Mouse (Mus musculus): ENCODE data around the gene Agbl4.

Agbl4 gene

DNA sequence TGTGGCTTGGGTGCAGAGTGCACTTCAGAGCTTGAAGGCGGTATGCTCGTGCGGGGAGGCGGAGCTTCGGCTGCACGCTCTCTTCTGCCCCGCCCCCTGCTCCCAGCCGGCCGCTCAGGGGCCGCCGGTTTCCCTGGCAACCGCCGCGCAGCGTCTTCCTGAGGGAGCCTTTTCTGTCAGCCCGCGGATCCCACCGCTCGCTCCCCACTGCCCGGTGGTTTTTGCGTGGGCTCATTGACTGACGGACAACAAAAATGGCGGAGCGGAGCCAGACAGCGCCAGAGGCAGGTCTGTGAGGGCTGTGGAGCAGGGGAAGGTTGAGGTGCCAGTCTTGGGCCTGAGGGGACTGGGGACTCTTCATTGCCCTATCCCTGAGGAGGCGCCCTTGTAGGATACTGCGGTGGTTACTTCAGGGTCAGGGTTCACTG lies at the start of gene Agbl4:
TSS of gene Agbl4 (plus strand) at position 44 of the 428 bp plus-strand sequence.
- DNase-seq (ENCODE audit: low spot score in 2 of 2), result peak; percentile 50 to 74

DNA sequence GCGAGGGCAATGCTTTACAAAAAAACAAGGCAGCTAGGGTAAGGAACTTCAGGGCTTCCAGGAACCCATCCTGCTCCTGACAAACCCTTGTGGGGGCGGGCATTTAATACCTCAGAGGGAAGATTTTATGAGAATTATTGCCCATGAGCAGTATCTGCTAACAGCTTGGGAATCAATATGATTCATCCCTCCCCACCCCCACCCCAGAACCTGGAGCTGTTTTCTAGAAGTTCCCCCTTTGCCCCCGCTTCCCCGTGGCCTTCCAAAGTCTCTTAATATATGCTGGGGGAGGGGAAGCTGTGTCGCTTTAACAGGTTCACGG lies 46.6 kb upstream of the Agbl4 start:
- peak in 1 of 2 experiments; percentile 6 for DNase-seq (ENCODE audit: low spot score in 2 of 2)

DNA sequence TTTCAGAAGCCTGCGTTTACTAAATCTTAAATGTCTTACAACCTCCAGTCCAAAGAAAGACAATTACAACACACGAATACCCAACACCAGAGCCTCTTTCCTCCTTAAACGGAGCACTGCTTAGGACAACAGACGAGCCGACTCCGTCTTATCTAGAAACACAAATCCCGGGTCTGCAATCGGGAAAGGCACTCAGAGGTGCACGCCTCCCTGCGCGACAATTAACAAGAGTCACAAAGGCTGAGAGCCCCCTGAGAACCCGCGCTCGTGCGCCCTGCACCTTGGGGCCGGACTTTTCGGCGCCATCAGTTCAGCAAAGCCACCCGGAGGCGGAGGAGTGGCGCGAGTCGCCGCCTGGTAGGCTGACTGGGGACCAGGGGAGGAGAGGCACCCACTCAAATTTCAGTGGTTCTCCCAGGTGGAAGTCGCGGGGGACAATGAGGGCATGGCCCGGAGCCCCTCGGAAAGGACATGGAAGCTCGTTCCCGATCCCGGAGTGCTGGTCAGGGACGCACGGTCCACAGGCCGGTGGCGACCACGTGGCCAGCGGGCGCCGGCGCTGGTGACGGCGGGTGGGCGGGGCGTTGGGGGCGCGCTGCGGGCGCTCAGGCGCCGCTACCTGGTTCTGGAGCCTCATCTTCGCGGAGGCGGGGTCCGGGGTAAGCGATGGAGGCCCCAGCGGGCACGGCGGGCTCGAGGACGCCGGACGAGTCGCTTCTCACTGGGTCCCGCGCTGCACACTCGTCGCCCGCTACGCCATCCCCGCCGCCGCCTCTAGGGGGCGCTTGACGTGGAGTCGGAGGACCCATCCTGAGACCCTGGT lies 46.1 kb upstream of the Agbl4 start, which contains the start of gene Elavl4:
TSS of gene Elavl4 (minus strand) at position 732 of the 823 bp plus-strand sequence.
- DNase-seq (ENCODE audit: low spot score in 2 of 2), result peak; percentile 31 to 72

DNA sequence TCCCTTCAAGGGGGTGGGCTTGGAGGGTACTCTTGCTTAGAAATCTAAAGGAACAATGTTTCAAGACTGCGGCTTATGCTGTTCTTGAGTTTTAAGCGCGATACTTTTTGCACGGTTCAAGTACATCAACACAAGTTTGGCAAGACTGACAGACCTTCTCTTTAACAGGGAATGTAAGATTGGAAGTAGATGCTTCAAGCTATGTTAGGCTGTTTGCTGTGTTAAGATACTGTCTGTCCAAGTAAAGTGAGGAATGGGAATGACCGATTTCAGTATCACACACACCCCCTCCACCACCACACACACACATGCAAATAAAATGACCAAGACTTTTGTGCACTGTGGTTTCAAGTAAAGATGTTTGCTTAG lies 45.5 kb upstream of the Agbl4 start:
- no peak for DNase-seq (ENCODE audit: low spot score in 2 of 2)

DNA sequence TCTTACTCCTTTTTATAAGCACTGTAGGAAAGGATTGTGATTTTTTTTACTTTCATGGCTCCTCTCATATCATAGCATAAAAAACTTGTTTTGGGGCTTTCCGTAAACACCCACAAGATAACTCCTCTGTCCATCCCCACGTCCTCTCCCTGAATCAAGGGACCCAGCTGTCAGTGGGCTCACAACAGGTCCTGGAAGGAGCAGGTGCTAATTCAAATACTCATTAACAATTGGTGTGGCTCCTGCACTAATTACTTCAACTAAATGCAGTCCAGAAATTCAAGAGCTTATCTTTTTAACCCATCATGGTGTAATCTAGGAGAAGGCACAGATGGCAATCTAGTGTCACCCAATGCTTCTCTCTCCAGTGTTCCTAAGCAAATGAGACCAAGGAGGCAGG lies 36.9 kb upstream of the Agbl4 start:
- no peak for DNase-seq (ENCODE audit: low spot score in 2 of 2)

DNA sequence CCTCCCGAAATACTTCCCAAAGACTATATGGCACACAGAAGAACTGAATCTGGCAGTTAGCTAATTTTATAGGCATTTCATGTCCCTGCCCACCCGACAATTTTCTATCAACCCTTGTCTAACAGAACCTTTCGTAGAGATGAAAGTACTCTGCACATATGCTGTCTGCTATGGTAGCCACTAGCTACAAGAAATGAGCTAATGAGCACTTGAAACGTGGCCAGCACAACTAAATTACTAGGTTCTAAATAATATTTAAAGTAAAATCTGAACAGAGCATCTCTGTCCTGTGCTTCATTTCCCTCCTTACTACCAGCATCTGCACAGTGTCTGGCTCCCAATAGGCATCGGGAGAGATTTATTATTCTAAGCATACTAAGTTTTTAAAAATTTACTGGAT lies 1.2 kb upstream of the Agbl4 start:
- DNase-seq (ENCODE audit: low spot score in 2 of 2), result no peak

DNA sequence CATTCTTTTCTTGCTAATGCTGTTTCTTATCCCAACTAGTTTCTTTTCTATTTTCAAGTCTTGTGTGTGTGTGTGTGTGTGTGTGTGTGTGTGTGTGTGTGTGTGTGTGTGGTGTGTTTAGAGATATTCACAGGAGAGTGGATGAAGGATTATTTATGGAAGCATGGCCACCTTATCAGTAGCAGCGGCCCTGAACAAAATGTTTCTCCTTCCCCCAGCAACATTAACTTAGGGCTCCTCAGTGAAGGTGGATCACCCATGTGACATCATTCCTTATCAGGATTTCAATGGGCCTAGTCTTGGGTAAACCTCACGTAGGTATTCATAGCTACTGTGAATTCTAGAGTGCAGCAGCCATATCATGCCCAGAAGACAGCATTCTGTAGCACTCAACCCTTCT lies 22.8 kb downstream of the Agbl4 start:
- DNase-seq (ENCODE audit: low spot score in 2 of 2), result no peak

DNA sequence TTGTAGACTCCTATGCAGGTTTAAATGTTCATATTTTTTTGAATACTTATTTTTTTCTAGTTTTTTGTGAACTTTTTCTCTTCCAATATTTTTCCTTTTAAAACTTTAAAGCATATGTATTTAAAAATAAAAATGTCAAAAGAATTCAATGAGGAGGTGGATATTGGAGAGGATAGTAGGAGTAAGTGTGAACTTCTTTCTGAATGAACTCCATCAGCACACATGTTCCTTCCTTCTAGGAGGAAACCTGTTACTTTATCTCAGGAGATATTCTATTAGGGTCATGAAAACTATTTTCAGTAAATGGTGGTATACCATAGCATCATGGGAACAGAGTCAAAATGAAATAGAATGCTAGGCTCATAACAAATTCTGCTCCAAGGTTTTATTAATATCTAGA lies 30.2 kb downstream of the Agbl4 start:
- no peak for DNase-seq (ENCODE audit: low spot score in 2 of 2)

DNA sequence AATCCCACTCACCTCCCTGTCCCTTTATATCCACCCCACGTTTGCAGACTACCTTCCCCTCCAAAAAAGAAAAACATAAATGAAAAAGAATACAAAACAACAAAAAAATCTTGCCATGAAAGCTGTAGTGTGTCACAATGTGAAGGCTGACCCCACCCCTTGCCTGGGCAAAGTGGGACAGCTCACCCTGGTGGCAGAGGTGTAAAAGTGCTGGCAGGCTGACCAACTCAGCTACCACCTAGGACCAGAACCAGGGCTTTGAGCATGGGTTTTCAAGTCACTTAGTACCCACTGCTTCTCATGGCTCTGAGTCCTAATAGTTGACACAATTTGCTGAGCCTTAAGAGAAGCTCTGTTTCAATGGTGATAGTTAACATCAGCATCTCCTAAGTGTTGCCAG lies 96.9 kb downstream of the Agbl4 start:
- peak in 1 of 2 experiments; percentile 5 for DNase-seq (ENCODE audit: low spot score in 2 of 2)

DNA sequence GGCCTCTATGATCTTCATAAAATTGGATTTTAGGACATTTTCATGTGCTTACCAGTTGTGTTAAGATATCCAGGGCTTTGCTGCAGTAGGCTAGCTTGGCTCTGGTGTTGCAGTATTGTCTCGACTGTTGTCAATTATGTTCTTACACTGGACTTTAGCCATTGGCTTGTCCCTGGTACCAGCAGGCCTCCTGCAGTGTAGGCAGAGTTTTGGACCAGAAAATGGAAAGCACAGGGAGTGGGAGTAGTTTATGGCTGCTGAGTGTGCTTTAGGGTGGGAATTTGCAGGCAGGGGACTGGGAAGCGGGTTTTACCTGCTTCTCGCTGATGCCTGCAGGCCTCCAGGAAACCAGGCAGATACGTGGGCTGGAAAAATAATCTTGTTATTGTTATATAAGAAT lies 132.3 kb downstream of the Agbl4 start:
- no peak for DNase-seq (ENCODE audit: low spot score in 2 of 2)

DNA sequence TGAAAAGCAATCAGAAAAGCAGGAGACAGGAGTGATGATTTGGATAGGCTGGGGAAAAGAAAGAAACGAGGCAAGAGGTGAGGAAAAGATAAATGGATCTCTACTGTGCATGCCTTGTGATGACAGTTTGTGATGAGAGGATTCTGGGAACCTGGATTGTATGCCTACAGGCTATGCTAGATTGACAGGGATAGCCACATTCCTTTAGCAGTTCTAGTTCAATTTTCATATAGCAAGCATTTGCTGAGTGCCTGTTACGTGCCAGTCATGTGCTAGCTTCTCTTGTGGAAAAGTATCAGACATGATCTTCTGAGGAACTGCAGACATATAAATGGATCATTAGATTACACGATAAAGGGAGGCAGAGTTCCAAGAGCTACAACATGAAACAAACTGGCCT lies 151.8 kb downstream of the Agbl4 start:
- no peak for DNase-seq (ENCODE audit: low spot score in 2 of 2)

DNA sequence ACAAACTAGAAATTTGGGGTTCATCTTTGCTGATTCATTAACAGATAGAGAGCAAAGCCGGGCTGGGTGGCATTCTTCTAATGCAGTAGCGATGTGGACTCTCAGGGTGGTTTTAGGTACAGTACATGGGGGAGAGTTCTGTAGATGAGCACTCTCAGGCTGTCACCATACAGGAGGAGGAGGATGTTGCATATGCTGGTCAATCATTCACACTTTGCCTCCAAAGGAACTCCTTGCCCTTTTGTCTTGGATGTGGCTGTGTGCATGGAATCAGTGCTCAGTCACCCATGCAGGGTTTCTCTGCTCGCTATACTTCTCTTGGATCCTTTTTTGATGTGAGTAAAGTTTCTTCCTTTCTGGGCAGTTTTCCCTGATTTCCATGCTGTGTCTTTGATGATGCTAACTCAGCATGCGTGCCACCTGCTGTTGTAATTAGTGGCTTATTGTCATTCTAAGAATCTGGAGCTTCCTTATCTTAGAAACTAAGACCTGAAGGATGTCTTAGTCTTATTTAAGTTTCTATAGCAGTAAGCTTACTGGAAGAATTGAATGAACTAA lies 200.3 kb downstream of the Agbl4 start:
- DNase-seq (ENCODE audit: low spot score in 2 of 2), result no peak

DNA sequence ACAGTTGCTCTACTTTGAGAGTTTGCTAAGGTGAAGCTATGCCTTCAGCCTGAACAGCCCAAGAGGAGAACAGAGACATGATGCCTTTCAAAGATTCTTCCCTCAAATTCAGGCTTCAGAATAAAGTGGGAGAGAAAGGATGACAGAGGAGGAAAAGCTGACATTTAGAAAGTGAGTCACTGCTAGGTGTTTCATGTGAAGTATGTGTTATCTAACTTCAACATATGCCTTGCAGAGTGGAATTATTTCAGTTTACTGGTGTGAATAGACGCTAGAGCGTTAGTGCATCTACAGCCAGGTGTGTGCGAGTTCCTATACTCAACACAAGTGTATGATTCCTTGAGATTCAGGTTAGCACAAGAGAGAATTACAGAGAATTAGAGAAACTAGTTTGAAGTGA lies 244.0 kb downstream of the Agbl4 start:
- DNase-seq (ENCODE audit: low spot score in 2 of 2), result no peak

DNA sequence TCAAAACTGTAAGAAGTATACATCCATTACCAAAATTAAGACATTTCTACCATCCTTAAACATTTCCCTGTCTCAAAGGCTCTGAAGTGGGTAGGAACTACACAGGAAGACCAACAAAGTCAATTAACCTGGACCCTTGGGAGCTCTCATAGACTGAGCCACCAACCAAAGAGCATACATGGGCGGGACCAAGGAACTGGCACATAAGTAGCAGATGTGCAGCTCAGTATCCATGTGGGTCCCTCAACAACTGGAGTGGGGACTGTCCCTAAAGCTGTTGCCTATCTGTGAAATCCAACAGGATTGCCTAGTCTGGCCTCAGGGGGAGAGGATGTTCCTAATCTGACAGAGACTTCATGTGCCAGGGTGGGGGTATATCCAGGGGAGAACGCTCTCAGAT lies 265.5 kb downstream of the Agbl4 start:
- DNase-seq (ENCODE audit: low spot score in 2 of 2), result no peak

DNA sequence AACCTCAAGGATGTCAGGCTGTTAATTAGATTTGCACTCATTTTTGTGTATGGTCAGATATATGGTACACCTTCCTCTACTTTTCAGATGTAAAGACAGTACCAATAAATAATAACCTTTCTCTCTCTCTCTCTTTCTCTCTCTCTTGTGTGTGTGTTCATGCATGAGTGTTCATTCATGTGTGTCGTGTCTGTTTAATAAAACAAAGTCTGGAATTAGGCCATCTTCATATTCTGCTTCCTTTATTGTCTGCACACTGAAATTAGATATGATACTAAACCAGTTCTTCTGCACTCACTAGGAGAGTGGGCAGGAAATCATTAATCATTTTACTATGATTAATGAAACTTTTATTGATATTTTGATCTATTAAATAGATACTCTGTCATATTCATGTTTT lies 276.7 kb downstream of the Agbl4 start:
- no peak for DNase-seq (ENCODE audit: low spot score in 2 of 2)

DNA sequence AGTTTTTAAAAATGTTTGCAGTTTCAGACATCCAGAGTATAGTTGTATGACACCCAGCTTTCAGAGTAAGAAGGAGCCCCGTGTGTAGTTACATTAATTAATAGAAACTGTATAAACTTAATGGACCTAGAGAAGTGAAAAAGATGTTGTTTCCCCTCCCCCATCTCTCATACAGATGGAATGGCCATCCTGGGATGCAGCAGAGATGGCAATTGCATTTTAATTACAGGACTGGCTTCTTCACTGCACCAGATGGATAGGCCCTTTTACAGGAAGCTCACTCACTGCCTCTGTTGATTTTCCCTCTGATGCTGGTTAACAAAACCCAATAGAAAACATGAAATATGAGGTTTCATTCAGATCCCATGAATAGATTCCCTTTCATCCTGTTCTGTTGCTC lies 337.7 kb downstream of the Agbl4 start:
- DNase-seq (ENCODE audit: low spot score in 2 of 2), result no peak

DNA sequence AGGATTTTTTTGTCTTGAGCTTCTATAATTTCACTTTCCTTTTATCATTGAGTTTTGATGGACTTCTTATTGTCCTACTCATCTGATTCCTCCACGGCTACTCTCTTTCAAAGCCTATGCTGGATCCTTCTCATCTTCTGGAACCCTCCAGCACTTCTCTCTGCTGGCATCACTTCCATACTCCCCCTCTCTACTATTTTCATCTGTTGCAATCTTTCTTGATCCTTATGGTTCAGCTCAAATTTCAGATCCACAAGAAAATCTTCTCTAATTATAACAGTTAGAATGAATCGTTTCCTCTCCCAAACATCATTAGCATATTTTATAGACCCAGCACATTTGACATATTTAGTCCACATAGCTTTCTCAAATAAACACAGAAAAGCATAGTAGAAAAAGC lies 360.5 kb downstream of the Agbl4 start:
- DNase-seq (ENCODE audit: low spot score in 2 of 2), result no peak

DNA sequence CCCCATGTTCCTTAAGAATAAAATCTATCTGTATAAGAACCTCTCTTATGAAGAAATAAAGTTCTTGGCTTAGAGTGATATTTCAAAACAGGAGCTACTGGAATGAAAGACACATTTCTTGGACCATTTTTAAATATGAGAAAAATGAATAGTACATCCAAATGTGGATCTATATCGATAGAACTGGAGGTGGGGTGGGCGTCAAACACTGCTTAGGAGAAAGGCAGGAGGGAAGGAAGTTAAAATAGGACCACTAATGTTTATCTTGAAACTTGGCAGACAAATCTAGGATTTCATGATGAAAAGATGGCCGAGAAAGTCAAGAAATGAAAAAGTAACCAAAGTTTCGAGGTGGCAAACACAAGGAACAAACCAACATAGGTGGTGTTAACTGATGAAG lies 391.1 kb downstream of the Agbl4 start:
- DNase-seq (ENCODE audit: low spot score in 2 of 2), result no peak

DNA sequence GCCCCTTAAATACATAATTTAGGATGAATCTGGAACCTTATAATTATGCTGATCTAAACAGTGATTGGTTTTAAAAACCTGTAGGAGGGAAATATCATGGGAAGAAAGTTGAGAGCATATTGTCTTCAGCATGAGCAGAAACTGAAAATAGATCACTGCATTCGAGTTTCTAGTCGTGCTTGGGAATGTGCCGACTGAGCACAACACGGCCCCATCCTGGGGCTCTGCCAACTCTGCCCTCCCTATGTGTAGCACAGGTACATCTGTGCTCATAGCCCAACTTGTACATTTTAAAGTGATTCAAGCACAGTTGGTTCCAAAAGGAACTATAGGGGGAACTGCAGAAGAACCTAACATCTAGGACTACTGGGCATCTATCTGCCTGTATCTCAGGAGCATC lies 402.4 kb downstream of the Agbl4 start:
- peak; percentile 14 to 22 for DNase-seq (ENCODE audit: low spot score in 2 of 2)

DNA sequence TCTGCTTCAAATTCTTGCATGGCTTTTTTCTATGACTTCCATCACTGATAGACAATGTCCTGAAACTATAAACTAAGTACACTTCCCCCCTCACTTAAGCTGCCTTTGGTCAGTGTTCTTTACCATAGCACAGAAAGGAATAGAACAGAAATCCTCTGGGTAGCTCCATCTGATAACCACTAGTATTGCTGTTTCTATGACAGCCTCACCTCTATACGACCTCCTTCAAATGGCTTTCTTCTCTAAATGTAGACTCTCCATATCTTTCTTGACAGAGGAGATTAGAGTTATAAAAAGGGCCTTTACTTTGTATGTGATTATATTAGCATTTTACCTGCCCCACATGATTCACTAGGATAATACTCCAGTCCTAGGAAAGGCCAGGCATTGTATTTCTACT lies 413.5 kb downstream of the Agbl4 start:
- DNase-seq (ENCODE audit: low spot score in 2 of 2), result no peak

DNA sequence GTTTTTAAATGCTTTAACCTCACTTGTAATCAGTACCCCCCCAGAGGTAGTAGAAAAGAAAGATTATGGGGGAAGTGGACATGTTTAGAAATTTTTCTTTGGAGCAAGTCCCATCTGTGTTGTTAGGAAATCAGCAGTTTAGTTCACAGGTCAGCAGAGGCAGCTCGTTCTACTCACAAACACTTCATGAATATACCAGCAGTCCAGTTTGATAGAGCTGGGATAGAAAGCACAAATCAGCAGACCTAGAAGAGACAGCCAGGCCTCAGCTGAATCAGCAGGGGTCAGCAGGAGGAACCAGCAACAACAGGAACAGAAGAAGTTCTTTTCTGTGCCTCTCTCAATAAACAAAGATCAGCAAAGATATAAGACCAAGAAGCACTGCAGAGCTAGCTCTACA lies 435.3 kb downstream of the Agbl4 start:
- no peak for DNase-seq (ENCODE audit: low spot score in 2 of 2)

DNA sequence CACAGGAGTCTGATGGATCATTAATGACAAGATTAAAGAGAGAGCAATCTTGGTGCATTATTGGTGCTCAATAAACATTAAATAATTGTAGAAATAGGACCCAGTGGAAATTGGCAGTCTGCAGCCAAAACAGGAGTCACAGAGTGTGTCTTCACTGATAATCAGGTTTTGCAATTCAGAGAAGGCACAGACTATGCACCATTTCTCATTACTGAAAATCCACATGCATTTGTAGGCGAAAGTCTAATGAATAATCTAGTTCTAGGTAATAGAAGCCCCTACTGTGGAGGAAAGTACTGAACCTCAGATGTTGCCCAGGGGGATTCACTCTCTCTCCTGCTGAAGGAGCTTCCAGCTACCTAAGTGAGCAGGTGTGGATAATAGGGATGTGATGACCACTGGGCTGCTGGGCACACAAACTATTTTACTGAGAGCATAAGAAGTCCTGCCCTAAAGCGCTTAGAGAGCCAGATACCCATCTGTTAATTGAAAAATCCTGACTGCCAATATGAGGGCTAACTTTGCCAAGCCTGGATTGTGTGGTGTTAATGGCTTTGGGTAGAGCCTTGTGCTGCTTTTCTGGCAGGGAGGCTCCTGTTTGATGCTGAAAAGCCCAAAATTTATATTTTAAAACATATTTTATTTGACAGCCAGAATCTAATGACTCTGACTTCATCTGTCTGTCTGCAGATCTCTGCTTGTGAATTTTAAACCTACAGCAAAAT lies 482.4 kb downstream of the Agbl4 start:
- DNase-seq (ENCODE audit: low spot score in 2 of 2), result no peak

DNA sequence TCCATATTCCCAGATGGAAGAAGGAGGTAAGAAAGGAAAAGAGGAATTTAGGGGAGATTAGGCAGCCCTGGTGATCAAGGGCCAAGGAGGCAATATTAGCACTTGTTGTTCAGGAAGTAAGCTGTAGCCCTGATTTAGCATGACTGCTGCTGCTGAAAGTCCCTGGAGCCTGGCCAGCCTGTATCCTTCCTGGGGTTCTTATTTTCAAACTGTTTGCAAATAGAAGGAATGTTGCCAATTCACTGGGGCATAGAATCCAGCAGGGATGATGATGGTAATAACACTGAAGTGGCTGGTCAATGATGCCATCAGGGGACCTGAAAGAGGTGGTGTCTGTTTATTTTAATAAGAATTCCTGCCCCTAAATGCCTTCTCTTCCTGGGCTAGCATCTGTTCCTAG lies 518.6 kb downstream of the Agbl4 start:
- DNase-seq (ENCODE audit: low spot score in 2 of 2), result peak; percentile 5 to 7

Measured in frontal cortex, postnatal 10 days (tissue).